Mouse (Mus musculus): ENCODE results near the gene Slc37a3.

Gene Slc37a3

DNA sequence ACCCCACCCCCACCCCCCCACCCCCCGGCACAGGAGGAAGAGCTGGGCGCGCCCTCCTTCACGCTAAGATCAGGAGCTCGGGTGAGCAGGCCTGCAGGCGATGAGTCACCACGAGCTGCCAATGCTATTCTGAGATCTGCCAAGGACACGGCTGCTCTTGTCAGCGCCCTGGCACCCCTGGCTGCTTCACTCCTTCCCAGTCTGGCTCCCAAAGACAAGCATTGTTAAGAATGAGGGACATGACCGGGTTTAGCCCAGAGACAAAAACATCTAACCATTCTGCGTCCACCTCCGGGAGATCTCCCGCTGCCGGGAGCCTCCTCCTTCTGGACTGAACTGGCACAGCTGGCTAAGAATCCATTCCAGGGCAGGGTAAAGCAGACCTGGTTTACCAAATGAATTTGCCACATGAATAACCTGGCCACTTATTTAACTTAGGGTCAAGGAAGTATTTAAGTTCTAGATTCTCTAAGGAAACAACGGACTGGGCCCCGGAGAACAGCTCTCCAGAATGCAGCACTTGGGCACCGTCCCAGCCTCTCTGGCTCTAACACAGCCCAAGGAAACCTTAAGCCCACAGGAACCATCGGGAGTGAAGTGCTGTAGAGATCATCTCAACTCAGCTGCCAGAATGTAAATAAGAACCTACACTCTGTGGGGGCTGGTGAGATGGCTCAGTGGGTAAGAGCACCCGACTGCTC, 58.3 kb downstream of the Slc37a3 start:
- DNase-seq (ENCODE audit: low read depth, low spot score): peak; percentile 22

DNA sequence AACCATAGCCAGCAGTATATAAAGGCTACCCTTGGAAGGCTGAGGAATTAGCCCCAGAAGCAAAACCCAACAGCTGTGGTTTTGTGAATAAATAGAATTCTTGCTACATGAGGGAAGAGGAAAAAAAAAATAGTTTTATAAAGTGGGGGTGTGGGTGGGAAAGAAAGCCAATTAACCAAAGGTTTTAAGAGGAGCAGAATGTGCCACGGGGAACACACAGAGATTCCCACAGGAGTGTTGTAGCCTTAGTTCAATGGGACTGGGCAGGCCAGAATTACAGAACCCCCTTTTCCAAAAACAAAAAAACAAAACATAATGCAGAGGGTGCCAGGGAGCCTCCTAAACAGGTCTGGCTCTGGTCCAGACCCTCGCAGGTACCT, 58.9 kb downstream of the Slc37a3 start:
- DNase-seq (ENCODE audit: low read depth, low spot score): no peak

DNA sequence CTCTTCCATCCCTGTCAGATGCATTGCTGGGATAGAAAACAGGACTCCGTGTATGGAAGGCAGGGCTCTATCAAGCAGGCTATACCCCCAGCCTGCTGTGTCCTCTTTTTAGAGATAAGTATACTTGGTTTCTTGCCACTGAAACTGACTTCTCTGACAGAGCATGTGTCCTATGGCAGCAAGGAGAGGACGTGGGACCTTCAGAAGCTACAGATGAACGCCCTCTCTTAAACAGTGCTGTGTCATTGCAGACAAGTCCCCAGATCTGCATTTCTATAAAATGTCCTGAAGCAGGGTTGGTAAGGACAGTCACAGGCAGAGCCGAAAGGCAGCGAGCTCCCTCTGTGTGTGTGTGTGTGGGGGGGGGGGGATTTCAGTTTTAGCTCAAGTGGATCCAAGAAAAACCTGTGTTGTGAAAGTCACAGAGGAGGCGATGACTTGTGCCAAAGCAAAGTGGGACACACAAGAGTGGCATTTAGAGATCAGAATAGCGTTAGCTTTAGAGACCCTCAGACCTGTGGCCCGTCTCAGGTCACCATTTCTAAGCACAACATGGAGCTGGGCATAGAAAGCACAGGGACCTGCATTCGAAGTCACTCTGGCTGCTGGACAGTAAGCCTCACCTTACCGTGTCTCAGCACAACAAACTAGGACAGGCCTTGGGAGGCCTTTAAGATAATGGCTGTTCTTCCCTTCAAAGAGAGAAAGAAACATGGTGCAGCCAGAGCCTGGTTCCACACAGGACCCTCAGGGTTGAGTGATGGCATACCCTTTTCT, 59.4 kb downstream of the Slc37a3 start:
- no peak for DNase-seq (ENCODE audit: low read depth, low spot score)

DNA sequence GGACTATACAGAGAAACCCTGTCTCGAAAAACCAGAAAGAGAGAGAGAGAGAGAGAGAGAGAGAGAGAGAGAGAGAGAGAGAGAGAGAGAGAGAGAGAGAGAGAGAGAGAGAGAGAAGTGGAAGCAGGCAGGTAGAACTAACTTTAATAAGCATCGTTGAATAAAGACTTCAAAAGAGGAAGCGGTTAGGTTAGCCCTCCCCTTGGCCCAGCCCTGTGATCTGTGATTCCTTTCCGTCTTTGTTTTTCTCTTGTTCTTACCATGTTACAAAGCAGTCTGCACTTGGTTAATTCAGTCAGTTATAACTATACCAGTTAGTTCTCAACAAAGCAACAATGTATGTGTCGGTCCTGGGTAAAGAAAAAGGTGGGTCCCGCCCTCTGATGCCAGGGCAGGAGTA, 61.4 kb downstream of the Slc37a3 start:
- no peak for DNase-seq (ENCODE audit: low read depth, low spot score)

DNA sequence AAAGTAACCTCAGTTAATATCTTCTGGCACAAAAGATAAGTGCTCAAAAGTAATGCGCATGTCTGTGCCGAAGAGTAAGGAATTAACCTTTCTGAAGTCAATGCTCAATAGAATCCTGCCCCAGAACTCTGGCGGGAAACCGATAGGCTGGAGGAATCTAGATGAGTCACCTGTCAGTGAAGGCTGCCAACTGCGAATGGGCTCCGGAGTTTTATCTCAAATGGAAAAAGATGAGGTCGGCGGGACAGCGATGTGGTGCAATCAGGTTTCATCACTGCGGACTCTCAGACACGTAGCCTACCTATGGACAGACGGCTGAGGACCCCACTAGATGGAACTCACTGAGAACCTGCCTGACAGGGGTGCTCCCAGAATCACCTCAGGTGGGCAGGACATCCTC, 63.0 kb downstream of the Slc37a3 start:
- no peak for DNase-seq (ENCODE audit: low read depth, low spot score)

DNA sequence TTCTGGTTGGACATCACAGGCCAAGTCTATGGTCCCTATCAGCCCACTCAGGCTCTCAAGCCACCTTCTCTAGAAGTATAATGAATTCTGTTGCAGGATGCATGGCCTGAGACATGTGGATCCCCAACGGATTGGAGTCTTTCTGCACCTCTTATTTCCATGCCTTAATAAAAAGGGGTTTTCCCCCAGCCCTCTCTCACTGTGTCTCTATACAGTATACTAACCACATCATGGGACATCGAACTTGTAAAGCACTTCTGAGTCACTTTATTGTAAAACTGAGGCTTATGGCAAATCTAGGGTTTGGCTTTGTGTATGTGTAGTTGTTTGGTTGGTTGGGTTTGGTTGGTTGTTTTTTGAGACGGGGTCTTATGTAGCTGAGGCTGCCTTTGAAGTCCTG, 65.7 kb downstream of the Slc37a3 start:
- no peak for DNase-seq (ENCODE audit: low read depth, low spot score)

DNA sequence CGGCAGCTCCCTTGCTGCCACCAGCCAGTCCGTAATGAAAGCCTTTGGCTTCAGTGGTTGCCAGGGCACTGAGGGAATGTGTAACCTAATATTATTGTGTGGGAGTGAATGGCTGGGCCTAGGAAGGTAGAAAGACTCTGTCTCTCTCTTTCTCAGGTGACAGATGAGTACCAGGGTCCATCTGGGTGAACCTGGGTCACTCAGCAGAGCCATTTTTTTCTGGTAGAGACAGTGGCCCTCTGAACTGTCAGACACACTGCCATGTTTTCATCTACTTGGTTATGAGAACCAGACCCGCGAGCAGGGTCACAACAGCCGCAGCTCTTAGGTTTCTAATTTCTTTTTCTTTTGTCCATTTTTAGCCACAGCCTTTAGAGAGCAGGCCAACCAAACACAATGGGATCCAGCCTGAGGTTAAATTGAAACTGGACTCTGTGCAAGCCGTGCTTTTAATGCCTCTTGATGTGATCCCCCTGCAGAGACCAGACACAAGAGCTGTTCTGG, 73.1 kb downstream of the Slc37a3 start:
- no peak for DNase-seq (ENCODE audit: low read depth, low spot score)

DNA sequence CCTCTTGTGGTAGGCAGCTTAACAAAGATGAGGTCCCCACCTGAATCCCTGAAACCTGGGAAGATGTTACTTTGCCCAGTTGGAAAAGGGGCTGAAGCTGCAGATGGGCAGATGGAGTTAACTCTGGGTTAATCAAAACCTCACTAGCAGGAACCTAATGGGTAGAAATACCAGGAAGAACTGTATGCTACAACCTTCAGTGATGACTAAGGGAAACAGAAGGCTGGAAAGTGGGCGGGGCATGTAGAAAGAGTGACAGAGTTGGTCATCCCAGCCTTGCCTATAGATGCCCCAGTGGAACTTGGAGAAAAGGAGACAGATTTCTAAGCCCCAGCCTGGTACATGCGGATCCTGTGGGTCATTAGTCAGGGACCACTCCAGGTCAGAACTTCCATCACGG, 76.0 kb downstream of the Slc37a3 start:
- no peak for DNase-seq (ENCODE audit: low read depth, low spot score)

DNA sequence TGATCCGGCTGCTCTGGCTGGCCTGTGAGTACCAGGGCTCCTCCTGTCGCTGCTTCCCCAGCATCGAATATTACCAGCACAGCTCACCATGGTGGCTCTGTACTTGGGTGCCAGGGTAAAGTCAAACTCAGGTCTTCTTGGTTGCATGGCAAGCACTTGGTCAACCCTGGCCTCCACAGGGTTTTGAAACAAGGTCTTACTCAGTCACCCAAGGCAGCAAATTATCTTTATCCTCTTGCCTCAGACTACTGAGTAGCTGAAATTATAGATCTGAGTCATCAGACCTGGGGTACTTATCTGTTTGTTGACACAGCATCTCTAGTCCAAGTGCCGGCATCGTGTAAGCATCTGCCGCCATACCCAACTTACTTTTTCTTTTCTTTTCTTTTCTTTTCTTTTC, 80.4 kb downstream of the Slc37a3 start:
- no peak for DNase-seq (ENCODE audit: low read depth, low spot score)

DNA sequence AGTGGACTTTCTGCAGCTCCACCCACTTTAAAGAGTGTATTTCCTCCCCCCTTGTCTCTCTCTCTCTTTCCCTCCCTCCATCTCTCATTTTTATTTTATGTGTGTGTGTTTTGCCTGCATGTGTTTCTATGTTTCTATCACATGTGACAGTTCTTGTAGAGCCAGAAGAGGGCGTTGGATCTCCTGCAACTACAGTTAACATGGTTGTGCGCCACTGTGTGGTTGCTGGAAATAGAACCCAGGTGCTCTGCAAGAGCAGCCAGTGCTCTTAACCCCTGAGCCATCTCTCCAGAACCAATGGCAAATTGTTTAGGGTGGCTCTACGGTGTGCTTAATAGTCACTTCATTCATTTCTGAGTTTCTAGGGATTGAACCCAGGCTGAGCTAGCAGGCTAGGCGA, 81.0 kb downstream of the Slc37a3 start:
- DNase-seq (ENCODE audit: low read depth, low spot score): peak; percentile 80

DNA sequence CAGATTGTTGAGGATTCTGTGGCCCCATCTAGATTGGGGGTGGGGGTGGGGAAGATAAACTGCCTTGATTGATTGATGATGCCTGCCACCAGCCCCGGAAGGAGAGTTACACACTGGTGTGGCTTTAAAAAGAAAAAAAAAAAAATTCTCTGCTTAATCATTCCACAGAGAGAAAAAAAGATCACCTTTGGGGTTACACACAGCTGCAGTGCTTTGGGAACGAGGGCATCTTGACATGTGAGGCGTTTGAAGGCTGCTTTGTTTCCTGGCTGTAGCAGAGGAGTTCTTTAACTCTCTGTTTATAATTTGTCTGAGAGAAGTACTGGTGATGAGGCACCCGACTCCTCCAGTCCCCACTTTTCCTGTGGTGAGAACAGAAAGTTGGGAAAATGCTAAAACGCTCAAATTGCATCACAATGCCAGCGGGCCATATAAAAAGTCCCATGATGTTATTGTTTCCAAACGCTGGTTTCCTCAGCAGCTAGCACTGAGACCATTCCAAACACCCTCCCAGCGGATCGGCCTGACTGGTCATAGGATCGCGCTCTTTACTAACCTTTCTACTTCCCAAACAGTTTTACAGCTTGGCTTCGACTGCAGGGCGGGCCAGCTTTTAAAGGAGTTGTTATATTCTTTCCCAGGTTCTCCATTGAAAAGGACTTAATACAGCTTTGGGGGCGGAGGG, 81.6 kb downstream of the Slc37a3 start:
- DNase-seq (ENCODE audit: low read depth, low spot score): peak; percentile 38

DNA sequence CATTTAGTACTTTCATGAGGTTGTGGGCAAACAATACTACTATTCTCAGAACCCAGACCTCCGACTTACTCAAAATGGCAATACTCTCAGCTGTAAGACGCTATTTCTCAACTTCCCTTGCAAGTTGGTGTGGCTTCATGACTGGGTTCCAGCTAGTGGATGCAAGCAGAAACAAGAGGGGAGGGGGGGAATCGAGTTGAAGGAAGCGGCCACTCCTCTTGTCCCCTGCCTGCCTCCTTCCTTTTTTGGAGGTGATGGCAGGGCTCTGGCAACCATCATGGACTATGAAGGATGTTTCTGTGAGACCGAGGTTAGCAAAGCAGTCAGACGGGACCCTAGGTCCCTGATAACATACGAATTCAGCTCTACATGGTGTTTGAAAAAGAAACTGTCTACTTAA, 87.8 kb downstream of the Slc37a3 start:
- DNase-seq (ENCODE audit: low read depth, low spot score): no peak

DNA sequence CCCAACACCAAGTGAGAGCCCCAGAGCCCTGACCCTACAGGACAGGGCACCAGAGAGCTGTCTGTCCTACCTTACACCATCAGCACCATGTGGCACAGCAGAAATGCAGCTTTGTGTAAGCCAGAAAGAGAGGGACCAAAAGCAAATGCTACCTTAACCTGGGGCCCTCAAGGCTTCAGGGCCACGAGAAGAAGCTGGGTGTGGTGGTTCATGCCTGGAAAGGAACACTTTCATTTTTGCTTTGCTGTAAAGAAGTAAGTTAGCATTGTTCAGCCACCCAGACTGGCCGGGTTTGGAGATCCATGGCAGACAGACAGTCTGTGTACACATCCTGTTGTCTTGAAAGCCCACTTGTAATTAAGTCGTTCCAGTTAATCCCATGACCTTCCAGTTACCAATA, 89.7 kb downstream of the Slc37a3 start:
- DNase-seq (ENCODE audit: low read depth, low spot score): no peak

DNA sequence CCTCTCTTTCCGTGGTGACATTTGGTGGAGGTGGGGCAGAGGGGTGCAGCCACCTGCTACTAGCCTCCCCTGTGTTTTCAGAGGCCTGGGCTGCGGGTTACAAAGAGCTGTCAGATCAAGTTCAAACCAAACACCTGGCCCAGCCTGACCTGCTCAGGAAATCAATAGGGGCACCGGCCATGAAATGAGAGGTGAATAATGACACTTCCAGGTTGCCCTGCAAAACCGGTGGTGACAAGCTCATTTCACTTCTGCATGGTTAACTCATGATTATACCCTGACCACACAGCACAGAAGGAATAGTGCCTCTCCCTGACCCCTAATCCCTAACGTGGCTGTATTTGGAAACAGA, 90.8 kb downstream of the Slc37a3 start:
- DNase-seq (ENCODE audit: low read depth, low spot score): no peak

DNA sequence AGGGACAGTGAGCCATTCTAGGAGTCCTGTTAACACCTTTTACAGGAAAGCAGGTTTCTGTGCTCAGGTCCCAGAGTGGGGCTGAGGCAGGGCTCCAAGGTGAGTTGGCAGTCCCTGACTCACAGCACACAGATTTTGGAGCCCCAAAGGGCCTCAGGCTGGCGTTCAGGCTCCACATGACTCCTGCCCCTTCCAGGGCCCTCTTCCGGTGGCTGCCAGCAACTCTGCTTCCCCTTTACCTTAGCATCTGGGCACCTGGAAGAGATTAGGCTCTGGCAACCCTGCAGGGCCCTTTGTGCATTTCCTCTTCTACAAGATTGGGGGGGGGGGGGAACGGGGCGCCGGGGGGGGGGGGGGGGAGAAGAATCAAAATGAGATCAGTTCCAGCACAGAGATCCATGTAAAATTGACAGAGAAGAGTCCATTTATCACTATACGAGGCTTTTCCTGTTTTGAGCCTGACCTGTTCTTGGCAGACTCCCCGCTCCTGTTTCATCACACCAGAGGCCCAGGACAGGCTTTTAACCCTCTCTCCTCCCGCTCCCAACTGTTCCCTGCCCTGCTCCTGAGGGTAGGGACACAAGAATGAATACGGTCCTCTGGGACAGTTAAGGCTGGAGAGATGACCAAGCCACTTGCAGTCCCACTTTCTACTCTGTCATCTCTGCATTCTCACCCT, 91.3 kb downstream of the Slc37a3 start:
- DNase-seq (ENCODE audit: low read depth, low spot score): no peak

DNA sequence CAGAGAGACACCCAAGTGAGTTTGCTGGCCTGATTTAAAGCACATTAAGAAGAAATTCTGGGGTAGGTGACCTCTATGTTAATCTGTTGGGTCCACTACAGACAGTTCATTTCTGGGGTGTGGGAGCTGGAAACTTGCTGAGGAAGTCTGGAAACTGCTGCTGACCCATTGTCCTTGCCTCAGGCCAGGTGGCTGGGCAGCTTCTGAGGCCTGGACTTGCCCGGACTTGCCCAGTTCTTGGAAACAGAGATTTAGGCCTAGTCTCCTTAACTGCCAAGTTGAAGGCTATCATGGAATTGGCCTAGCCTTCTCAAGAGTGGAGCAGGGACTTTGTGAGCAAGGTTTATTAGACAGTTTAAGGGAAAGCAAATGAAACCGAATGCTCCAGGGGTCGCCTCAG, 92.6 kb downstream of the Slc37a3 start:
- no peak for DNase-seq (ENCODE audit: low read depth, low spot score)
